In the genomic region with DNA sequence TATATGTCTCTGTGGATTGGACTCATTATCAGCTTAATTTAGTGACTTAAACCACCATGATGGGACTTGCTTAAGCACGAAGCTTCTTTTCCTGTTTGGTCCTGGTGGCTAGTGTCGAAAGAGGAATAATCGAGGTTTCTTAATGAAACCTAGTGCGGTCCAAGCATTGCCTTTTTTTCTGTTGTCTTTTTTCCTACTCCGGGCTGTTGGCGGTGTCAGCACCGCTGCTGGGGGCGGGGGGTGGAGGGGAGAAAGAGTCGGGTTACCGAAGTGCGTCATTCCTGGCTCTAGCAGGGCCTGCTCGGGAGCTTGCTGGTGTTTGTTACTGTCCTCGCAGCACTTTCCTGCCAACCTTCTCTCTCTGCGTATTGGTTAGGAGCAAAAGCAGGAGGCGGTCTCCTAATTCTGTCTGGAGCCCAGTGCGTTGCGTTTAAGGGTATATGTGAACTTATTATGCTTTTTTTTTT, we compare ENCODE assay signal across 8 mouse cellular contexts. TPM values are rescaled to one million over a fixed set of nuclear protein-coding genes. Genes with fewer than 3 reads are reported as not detected.
DNase-seq lines count a peak whose midpoint lies in the region; ATAC-seq and TF ChIP-seq lines count a peak whose summit lies in the region.

No protein-coding gene starts in this region.

- WGBS in embryonic facial prominence, embryonic 15.5 days, result 19% methylated on average over 17 of the region's 17 CpGs
- 10% methylated on average over 17 of the region's 17 CpGs for WGBS in heart, adult 2 months
- 13% methylated on average over 17 of the region's 17 CpGs for WGBS in limb, embryonic 15.5 days
- WGBS in midbrain, postnatal 0 days, result 23% methylated on average over 17 of the region's 17 CpGs

- peak overlapping the region; percentile 31; the same call in 1 of the 2 replicates for H3K9ac ChIP-seq in embryonic facial prominence, embryonic 15.5 days
- peak overlapping the region; percentile 90 for H3K9ac ChIP-seq in heart, adult 2 months (ENCODE audit: low read depth, low read length)
- H3K9ac ChIP-seq in limb, embryonic 15.5 days, result 0 out of 2 replicates have a peak overlapping the region, but pooled peaks have one; percentile 26
- H3K9ac ChIP-seq in midbrain, postnatal 0 days (replicated peaks; ENCODE audit: low read length, poor library complexity, severe bottlenecking), result no peak overlapping the region; the same call in 1 of the 2 replicates

- no peaks in the 10 kb centered on the region for H3K79me2 ChIP-seq in heart, adult 2 months (replicated peaks; ENCODE audit: control insufficient read depth, insufficient read depth, low read length)

- peak; percentile 96 for DNase-seq in 3T3-L1 (ENCODE audit: low read depth, low spot score)
- DNase-seq in adrenal gland, postnatal 36 days, result peak; percentile 86 to 90
- DNase-seq in heart, adult 2 months, result peak; percentile 81 to 89
- peak; percentile 82 to 87 for DNase-seq in kidney, adult 8-10 months
- peak; percentile 86 for DNase-seq in midbrain, postnatal 0 days (ENCODE audit: low spot score)
- DNase-seq in spleen, postnatal 36 days (ENCODE audit: low spot score in 2 of 2), result peak; percentile 61

- intact Hi-C loops in heart, adult 2 months (cut with DNase I), result loop anchor here (1.0 to 5.0 kb wide), 2 partner anchors 50 to 84 kb away; no protein-coding TSS in a partner anchor

- ATAC-seq in embryonic facial prominence, embryonic 15.5 days (ENCODE audit: insufficient number of reproducible peaks, low FRiP score, low TSS enrichment, low read depth), result peak; percentile 85
- ATAC-seq in limb, embryonic 15.5 days (ENCODE audit: insufficient number of reproducible peaks, low FRiP score, low TSS enrichment, low read depth), result peak; percentile 81
- ATAC-seq in midbrain, postnatal 0 days (ENCODE audit: low FRiP score), result peak; percentile 41

- no peaks in the 10 kb centered on the region for H3K36me3 ChIP-seq in embryonic facial prominence, embryonic 15.5 days
- no peaks in the 10 kb centered on the region; the same call in 1 of the 2 replicates for H3K36me3 ChIP-seq in heart, adult 2 months (ENCODE audit: control insufficient read depth, insufficient read depth, low read length)
- H3K36me3 ChIP-seq in limb, embryonic 15.5 days, result no peaks in the 10 kb centered on the region
- H3K36me3 ChIP-seq in midbrain, postnatal 0 days (ENCODE audit: insufficient read depth, low read length), result no peaks in the 10 kb centered on the region

- H3K4me1 ChIP-seq in embryonic facial prominence, embryonic 15.5 days, result no peaks in the 10 kb centered on the region
- H3K4me1 ChIP-seq in heart, adult 2 months (ENCODE audit: control insufficient read depth, insufficient read depth, low read length), result no peaks in the 10 kb centered on the region; the same call in 1 of the 2 replicates
- H3K4me1 ChIP-seq in limb, embryonic 15.5 days, result peaks cover 2% of the 10 kb centered on the region; the same call in 1 of the 2 replicates
- H3K4me1 ChIP-seq in midbrain, postnatal 0 days (ENCODE audit: insufficient read depth, low read length), result no peaks in the 10 kb centered on the region; the same call in 1 of the 2 replicates

- no peak for TF ChIP-seq CTCF in heart, adult 2 months (IDR thresholded peaks at IDR 0.05)
- no peak for TF ChIP-seq CTCF in midbrain, postnatal 0 days (IDR thresholded peaks at IDR 0.05)

- no peaks in the 10 kb centered on the region for H3K27me3 ChIP-seq in embryonic facial prominence, embryonic 15.5 days
- no peaks in the 10 kb centered on the region for H3K27me3 ChIP-seq in heart, adult 2 months (ENCODE audit: control insufficient read depth, insufficient read depth, low read length)
- H3K27me3 ChIP-seq in limb, embryonic 15.5 days, result no peaks in the 10 kb centered on the region
- no peaks in the 10 kb centered on the region for H3K27me3 ChIP-seq in midbrain, postnatal 0 days (ENCODE audit: insufficient read depth, low read length)

- peak overlapping the region; percentile 59 for H3K4me3 ChIP-seq in embryonic facial prominence, embryonic 15.5 days (replicated peaks)
- H3K4me3 ChIP-seq in heart, adult 2 months, result peak overlapping the region; percentile 63
- peak overlapping the region; percentile 56 for H3K4me3 ChIP-seq in limb, embryonic 15.5 days
- peak overlapping the region; percentile 62 for H3K4me3 ChIP-seq in midbrain, postnatal 0 days (ENCODE audit: low read depth, low read length)

- no peaks in the 10 kb centered on the region for H3K9me3 ChIP-seq in embryonic facial prominence, embryonic 15.5 days (replicated peaks)
- no peaks in the 10 kb centered on the region for H3K9me3 ChIP-seq in limb, embryonic 15.5 days
- H3K9me3 ChIP-seq in midbrain, postnatal 0 days (ENCODE audit: low read length), result no peaks in the 10 kb centered on the region

- TF ChIP-seq EP300 in heart, adult 2 months (IDR thresholded peaks at IDR 0.05; ENCODE audit: insufficient read depth, low read depth, low read length), result peak; percentile 60; the same call in 1 of the 2 replicates

- peak overlapping the region; percentile 40 for H3K4me2 ChIP-seq in embryonic facial prominence, embryonic 15.5 days (replicated peaks)
- peak overlapping the region; percentile 36 for H3K4me2 ChIP-seq in limb, embryonic 15.5 days
- H3K4me2 ChIP-seq in midbrain, postnatal 0 days (ENCODE audit: low read depth, low read length, poor library complexity, severe bottlenecking), result peak overlapping the region; percentile 49

- peak overlapping the region; percentile 95 for H3K27ac ChIP-seq in embryonic facial prominence, embryonic 15.5 days (replicated peaks)
- peak overlapping the region; percentile 83 for H3K27ac ChIP-seq in heart, adult 2 months
- peak overlapping the region; percentile 94 for H3K27ac ChIP-seq in limb, embryonic 15.5 days
- peak overlapping the region; percentile 80 for H3K27ac ChIP-seq in midbrain, postnatal 0 days (ENCODE audit: low read depth, low read length)

- TF ChIP-seq POLR2A in heart, adult 2 months (IDR thresholded peaks at IDR 0.05; ENCODE audit: insufficient read depth, low read depth, low read length), result peak; percentile 77

RNA-seq across cellular contexts. Expression of gene Stag2, which starts 2.8 kb away (rescaled TPM):
- 10 to 100 TPM; 79.4 to 80.6 TPM for total RNA-seq in adrenal gland, postnatal 36 days (2021)
- polyA plus RNA-seq in embryonic facial prominence, embryonic 15.5 days (2015; fragmentation: Nextera tagmentation; extraction: Ambion mirVana), result 34.1 and 39.0 TPM in 2 replicates
- total RNA-seq in heart, adult 2 months (2021), result 10 to 100 TPM; 38.2 to 41.8 TPM
- 5.6 and 13.2 TPM in 2 replicates for polyA plus RNA-seq in heart, adult 2 months (2012; rRNA removed)
- polyA plus RNA-seq in limb, embryonic 15.5 days (2015; fragmentation: Nextera tagmentation; extraction: Ambion mirVana), result 37.5 and 42.1 TPM in 2 replicates
- 48.8 and 51.6 TPM in 2 replicates for total RNA-seq in midbrain, postnatal 0 days (2014; rRNA removed)
- 12.2 and 13.0 TPM in 2 replicates for polyA plus RNA-seq in midbrain, postnatal 0 days (2015; fragmentation: Nextera tagmentation; extraction: Ambion mirVana)

Comparison
In these comparisons a context has a peak if more than half of its experiments do, and no peak if none do; other contexts are left out.
1. Peak in every context shown above with its lines: DNase-seq, ATAC-seq, H3K4me3 ChIP-seq and H3K27ac ChIP-seq.